Mouse (Mus musculus) lung, postnatal 25 days (tissue): ENCODE data around the gene Socs2.
"Not testable (repeated sequence)": the region's sequence is repeated elsewhere in the genome, so short reads cannot be mapped to it uniquely, and the experiment has no call there.

Source experiments
- DNase-seq: peaks from one replicate; pipeline ENCODE4 v3.0.0; 2022; ENCODE audit warnings: low spot score

Socs2 gene

DNA sequence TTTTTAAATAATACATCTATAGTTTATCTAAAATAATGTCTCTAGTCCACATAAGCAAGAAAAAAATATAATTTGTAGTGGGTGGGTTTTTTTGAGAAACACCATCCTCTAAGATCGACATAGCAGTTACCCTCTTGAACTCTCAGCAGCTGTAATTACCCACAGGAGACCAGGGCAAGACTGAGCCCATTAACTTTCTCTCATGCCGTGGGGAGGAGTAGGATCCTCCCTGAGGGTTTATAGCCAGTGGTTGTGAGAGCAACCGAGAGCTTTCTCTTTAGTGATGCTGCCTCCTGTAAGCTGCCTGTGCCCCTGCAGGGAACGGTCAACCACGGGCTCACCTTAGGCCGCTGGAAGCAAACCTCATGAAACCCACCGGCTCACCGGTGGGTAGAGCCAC, 24.9 kb downstream of the Socs2 start:
- no peak for DNase-seq

DNA sequence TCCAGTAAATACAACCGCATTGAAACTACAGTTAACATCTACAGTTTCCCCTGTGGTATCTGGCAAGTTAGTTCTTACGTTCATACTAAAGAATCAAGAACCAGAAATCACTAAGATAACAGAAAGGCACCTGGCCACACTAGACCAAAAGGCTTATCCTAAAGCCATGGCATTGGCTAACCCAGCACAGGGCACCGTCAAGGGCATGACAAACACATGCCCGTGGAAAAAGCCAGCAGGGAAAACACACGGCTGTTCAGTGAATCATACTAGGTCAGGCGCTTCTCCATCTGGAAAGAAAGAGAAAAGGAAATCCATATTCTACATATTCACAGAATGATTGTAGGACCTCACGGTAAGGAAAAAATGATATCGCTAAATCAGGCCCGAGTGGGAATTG, 26.1 kb downstream of the Socs2 start:
- DNase-seq: no peak

DNA sequence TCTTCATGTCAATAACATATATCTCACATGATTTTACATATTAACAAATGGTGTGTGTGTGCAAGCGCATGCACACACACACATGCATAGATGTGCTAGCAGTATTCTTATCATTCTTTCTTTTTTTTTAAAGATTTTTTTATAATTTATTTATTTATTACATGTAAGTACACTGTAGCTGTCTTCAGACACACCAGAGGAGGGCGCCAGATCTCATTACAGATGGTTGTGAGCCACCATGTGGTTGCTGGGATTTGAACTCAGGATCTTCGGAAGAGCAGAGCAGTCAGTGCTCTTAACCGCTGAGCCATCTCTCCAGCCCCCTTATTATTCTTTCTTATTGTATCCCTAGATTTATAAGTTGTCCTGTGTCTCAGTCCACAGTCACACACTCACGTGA, 27.2 kb downstream of the Socs2 start:
- DNase-seq: not testable (repeated sequence)

DNA sequence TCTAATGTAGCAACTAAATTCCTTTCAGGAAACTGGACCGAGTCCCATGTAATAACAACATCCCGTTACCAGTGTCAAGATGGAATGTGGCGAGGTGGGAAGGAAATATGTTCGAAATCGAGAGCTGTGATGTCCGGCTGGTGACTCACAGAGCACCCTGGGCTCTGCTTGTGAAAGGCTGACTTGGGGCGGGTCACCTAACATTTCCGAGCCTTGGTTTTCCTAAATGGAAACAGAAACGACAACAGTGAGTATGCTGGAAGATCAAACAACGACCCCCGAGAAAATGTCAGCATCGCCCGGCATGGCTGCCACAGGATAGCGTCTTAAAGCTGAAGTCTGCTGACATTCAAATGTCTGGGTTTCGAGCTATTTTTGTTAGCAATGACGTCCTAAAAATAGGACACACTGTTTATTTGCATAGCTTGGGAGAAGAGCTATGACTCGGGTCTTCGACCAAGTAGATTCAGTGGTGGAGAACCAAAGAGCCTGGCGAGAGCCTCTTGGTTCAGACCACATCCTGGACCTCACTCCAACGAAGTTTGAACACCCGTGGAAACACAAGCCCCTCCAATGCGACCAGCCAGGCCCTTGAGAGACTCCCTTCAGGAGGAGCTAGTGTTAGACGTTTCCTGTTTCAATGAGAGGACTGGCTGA, 28.0 kb downstream of the Socs2 start:
- peak; percentile 91 for DNase-seq

DNA sequence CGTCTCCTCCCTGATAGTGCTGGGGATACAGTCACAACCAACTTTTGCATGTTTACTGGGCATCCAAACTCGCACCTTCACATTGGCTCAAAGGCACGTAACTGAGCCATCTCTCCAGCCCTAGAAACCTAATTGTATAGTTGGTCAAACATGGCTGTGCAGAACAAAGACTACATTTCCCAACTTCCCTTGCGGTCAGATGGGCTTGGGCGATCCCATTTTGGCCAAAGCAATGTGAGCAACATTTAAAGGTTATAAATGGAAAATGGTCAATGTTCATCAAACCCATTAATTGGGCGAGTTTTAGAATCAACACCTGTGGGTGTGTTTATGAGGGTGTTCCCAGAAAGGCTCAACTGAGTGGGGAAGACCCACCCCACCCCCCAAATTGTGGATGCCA, 30.5 kb downstream of the Socs2 start:
- DNase-seq: no peak

DNA sequence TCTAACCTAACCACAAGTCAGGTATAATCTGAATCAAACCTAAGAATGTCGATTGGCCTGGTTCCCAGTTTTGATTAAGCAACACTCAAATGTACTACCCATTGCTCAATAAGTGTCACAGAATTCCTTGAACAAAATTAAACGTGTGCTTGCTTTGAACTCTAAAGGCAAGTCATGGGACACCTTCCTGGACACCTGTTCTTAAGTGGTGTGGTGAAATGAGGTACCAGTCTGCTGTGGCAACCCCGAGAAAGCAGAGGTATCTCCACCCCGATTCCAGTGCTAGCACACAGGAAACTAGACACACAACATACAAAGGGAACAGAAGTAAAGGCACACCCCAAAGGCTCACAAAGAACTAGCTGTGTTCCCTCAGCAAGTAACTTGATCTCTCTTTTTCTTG, 31.2 kb downstream of the Socs2 start:
- DNase-seq: peak; percentile 90

DNA sequence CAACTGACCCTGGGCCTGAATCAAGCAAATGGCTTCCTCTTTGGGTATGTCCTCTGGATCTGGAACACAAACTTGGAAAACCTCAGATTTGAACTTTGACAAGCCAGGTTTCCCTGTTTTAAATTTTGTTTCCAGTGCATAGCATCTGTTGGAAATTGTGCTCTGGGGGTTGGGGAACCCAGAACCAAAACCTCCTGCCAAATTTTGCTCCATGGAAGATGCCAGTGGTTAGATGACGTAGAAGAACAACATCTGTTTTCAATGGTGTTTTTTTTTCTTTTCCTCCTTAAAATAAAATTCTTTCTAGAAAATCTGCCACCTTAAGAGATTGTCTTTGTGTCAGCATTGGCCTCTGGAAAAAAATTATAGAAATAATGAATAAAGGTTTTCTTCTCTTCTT, 31.9 kb downstream of the Socs2 start:
- DNase-seq: no peak

DNA sequence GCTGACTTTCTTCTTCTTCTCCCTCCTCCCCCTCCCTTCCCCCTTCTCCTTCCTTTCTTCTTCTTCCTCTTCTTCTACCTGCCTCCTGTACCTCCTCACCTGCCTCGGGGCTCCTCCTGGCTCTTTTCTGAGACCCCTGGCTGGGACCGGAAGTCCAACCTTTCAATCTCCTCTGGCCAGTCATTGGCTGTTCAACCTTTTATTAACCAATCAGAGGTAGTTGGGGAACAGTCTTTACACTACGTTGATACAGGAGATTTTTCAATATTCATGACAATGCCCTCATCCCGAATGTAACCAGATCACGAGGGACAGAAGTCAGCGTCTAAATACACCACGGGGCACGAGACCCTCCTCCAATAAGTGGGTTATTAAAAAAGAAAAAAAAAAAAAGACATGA, 32.5 kb downstream of the Socs2 start:
- no peak for DNase-seq

DNA sequence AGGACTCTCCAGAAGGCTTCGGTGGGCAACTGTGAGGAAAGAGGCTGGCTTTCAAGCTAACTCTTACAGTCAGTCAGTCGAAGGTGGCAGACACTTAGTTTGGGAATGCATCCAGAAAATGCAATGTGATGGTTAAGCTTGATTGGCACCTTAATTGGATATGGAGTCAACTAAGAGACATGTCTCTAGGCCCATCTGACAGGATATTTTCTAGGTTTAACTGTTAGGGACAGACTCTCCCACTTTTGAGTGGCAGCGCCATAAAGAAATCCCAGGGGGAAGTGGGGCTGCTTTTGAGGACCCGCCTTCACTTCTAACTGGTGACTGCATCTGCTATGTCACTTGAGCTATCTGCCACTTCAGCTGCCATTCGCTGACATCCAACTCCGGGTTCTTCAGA, 43.6 kb downstream of the Socs2 start:
- DNase-seq: no peak

DNA sequence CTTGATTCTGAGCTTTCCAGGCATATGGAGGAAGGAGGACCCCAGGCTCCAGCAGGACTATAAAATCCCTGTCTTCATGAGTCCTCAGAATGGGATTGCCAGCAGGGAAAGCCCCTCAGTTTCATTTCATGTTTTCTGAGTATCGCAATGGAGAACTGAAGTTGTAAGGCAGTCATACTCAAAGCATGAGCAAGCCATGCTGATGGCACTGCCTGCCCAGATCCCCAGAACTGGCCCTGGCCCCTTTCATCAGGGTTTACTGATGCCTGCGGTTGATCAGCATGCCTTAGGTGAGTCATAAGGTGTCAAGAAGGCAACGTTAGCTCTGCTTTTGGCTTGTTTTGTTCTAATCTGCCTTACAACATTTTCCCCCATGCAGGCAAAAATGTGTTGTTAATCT, 45.0 kb downstream of the Socs2 start:
- DNase-seq: no peak

DNA sequence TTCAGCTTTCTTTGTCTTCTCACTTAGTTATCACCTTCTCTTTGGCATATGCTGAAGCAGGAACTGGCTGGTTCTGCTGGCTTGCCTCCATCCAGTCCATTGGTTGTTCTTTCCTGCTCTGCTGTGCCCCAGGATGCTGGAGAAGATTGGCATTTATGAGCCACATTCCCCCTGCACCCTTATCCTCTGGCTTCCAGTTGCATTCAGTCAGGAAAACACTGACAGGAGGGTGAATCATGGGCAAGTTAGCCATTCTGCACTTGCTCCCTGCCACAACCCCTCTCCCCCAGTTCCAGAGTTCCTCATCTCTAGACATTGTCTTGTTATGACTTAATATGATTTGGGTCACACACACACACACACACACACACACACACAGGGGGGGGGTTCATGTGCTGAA, 47.8 kb downstream of the Socs2 start:
- DNase-seq: no peak

DNA sequence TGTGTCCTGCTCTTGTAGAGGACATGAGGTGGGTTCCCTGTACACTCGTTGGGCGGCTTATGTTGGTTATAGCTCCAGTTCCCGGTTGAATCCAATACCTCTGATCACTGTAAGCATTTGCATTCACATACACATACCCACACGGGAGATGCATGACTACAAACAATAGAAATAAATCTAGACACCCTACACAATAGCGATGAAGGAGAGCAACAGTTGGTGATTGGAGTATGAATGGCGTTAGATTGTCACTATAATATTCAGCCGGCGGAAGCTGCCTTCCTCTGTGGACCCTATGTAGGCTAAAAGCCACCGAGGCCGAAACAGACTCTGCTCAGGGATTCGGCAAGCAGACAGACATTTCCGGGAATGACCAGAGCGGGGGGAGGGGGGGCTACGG, 48.8 kb downstream of the Socs2 start:
- no peak for DNase-seq

DNA sequence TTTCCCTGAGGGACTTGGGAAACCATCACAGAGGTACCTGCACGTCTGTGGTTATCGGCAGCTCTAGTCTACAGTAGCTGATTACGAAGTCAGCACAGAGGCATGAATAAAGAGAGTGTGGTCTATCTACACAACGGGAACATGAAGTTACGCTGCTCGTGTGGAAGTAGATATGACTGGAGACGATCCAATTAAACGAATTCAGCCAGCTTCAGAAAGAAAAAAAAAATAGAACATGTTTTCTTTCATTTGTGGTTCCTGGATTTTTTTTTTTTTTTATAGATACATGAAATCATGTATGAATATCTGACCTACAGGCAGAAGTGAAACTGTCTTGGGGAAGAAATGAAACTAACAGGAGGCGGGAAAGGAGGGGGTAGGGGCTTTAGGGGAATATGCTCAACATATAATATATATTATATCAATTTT, 49.3 kb downstream of the Socs2 start:
- DNase-seq: peak; percentile 15

DNA sequence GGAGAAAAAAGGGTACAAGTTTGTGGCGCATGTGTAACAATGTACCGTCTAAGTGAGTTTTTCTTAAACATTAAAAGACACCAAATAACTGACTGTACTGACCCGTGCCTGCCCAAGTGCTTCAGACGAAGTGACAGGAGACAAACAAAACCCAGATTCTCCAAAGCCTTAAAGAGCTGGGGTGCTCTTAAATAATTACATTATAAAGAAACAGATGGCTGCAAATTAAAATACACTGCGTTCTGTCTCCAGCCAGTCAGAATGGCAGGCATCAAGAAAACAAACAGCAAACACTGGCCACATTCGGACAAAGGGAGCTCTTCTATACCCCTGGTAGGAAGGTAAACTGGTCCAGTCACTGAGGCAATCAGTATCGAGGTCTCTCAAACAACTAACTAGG, 49.7 kb downstream of the Socs2 start:
- no peak for DNase-seq

DNA sequence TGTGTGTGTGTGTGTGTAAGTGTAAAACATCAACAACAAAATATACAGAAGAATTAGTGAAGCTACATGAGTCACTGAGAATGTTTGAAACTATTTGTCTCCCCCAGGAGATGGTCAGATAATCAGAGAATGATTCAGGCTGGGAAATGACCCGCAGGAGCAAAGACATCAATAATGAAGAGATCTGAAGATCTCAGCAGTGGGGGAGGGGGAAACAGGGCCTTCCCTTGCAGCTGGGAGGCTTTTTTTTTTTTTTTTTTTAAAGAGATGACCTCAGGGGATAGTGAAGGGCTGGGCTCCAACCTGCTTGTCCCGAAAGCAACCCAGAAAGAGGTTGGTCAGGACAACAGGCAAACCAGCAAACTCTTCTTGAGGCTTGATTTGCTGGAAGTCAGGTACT, 54.7 kb downstream of the Socs2 start:
- DNase-seq: no peak

DNA sequence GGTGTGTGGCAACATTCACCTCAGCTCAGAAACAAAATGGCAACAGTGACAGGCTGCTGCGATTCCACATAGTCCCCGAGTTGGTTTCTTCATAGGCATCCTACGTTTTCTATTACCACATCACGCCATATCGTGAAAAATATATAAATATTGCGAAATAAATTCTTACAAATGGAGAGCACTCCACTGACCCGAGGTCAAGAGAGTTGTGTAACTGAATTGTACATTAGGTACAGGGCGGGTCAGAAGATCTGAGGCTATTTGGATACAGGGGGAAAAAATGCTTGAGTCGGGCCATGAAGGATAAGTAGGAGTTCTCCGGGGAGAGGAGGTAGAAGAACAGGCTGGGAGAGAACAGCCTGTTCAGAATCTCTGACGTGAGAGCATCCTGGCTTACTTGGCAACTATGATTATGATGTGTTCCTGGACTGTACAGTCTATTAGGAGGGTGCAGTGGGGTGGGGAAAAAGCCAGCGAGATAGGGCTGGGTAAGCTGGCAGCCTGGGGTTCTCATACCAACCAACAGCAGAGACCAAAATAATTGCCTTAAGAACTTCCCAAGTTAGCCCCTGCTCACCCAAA, 55.6 kb downstream of the Socs2 start:
- DNase-seq: peak; percentile 86

DNA sequence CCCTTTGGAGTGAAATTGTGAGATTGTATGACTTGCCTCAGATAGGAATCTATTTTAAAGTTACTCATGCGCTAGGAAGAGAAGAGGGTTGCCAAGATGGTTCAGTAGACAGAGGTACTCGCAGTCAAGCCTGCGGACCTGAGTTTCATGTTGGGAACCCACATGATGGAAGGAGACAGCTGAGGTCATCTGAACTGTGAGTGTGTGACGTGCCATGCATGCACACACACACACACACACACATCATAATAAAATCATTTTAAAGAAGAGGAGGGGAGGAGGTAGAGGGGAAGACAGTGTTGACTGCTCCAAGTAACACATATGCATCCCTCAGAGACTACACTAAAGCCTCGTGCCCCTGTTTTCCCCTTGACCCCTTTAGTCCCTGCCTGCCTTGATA, 56.9 kb downstream of the Socs2 start:
- DNase-seq: no peak

DNA sequence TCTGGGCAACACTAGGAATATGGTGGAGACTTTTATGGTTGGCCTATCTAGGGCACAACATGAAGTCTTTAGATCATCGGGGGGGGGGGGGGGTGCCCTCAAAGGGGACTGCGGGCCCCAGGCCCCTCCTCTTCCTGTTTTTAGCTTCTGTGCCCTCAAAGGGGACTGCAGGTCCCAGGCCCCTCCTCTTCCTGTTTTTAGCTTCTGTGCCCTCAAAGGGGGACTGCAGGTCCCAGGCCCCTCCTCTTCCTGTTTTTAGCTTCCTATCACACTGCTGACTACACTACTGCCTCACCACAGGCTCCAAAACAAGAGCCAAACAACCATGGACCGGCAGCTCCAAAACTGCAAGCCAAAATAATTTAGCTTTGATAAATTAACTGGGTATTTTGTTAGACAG, 59.3 kb downstream of the Socs2 start:
- DNase-seq: no peak

DNA sequence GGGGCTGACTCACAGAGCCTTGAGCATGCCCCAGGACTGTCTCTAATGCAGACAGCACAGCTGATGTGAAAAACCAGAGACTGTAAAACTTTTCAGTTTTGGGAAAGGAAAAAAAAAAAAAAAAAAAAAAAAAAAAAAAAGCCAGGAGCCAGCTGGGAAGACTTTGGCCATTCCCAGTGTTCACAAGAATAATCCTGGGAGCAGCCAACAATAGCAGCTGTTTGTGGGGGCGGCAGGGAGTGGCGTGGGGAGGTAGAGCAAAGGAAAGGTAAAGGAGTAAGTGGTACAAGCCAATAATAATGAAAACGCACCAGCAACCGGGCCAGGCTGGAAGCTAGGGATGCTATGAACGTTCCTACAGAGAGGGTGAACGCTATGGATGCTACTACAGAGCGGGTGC, 60.3 kb downstream of the Socs2 start:
- DNase-seq: no peak

DNA sequence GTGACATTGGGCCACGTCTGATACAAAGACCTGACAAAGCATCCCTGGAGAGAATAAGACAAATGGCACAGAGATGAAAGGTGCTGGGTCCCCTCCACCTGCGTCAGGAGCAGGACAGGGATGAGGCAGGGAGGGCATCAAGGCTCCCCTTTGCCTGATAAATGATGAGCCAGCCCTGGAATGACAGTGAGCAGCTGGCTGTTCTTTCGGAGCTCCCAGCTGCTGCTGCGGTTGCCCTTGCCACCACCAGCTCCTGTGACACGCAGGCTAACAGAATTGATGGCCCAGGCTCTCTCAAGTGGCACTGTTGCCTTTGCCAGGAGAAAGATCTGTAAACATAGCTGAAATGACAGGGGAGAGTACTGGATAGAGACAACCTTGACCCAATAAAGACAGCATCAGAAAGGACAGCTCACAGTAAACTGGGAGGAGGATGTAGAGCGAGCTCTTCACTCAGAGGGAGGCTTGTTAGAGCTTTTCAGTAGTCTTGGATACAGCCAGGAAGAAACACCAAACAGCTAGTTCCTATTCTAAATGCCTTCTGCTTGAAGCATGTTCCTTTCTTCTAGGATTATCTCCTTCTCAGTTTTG, 61.2 kb downstream of the Socs2 start:
- DNase-seq: no peak

DNA sequence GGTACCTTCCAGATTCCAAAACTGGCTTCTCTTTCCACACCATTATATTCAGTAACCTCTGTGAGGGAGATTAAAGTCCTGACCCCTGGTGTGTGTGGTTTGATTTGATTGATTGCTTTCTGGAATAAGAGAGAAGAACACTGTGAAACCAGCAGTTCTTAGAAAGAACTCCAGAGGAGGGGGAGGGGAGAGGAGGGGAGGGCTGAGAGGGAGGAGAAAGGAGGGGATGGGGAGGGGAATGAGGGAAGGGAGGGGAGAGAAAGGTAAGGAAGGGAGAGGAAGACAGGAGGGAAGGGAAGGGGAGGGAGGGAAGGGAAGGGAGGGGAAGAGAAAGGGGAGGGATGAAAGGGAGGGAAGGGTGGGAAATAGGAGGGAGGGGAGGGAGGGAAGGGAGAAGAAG, 62.3 kb downstream of the Socs2 start:
- no peak for DNase-seq

DNA sequence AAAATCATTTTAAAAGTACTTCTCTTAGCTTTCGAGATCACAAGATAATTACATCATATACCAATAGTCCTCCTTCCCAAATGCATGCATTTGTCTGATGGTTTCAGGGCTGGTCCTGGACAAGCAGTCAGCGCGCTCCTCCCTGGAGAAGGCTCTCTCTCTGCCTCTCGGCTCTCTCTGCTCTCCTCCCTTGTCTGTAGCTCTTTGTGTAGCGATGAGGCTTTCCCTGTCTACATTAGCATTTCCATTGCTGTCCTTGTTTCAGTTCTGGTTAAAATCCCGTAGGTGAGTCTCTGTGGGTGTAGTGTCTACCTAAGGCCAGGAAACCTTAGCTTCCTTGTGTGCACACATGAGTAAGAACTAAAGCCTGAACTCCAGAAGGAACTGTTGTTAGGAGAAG, 62.9 kb downstream of the Socs2 start:
- DNase-seq: no peak

DNA sequence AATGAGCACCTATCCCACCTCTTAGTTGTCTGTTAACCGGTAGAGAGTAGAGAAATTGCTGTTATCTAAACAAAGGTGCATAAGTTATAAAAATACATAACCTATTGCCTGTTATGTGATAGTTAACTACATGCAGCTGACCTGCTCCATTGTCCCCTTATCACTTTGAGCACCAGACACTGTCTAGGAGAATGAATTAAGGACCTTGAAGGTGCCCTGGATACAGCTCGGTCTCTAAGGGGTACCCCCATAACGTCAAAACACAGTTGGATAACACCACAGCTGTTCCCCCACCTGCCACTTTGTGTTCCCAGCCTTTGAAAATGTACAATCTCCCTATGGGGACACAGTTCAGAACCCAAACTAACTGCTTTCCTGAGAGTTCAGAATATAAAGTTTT, 68.5 kb downstream of the Socs2 start:
- DNase-seq: no peak

DNA sequence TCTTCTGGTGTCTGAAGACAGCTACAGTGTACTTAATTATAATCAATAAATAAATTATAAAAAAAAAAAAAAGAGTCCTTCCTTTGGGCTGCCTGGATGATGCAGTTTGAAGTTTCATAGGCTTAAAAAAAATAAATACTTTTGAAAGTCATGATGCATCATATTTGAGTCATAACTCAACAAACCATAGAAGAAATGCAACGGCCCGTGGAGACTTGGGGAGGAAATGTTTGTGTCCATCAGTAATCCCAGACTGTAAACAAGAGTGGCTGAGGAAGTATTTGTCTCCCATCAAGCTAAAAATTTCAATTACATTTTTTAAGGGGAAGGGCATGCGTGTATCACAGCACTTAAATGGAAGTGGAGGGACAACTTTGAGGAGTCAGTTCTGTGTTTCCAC, 69.2 kb downstream of the Socs2 start:
- no peak for DNase-seq
